Mouse (Mus musculus) CD4-positive helper T cell, adult 2 months (primary cell): ENCODE data around the gene Ccdc82.

Experiments
- DNase-seq: peaks from one replicate; pipeline ENCODE4 v3.0.0-alpha.2; 2012; ENCODE audit warnings: low read depth, missing footprints, low spot score

Gene Ccdc82

GRCm38 (mm10) chr9:13299190-13299589 is 52.4 kb downstream of the Ccdc82 start:
- peak; percentile 45 for DNase-seq

DNA sequence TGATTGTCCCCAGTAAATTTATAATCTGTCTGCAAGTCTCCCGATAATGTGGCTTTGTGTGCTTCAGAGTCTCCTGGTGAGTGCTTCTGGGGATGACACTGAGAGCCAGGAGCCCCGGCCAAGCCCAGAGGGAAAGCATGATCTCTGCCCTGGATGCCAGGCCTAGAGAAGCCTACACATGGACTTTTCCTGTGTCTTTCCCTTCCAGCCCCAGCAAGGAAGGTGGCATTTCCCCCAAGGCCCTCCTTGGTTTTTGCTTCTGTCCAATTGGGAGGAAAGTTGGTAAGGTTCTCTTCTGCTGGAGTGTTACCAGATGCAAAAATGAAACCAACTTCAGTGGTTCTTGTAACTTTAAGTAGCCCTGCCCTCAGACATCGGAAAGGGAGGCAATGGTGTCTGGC is 53.3 kb downstream of the Ccdc82 start:
- peak; percentile 54 for DNase-seq

GRCm38 (mm10) chr9:13300891-13301782 is 54.4 kb downstream of the Ccdc82 start:
- peak; percentile 56 for DNase-seq

DNA sequence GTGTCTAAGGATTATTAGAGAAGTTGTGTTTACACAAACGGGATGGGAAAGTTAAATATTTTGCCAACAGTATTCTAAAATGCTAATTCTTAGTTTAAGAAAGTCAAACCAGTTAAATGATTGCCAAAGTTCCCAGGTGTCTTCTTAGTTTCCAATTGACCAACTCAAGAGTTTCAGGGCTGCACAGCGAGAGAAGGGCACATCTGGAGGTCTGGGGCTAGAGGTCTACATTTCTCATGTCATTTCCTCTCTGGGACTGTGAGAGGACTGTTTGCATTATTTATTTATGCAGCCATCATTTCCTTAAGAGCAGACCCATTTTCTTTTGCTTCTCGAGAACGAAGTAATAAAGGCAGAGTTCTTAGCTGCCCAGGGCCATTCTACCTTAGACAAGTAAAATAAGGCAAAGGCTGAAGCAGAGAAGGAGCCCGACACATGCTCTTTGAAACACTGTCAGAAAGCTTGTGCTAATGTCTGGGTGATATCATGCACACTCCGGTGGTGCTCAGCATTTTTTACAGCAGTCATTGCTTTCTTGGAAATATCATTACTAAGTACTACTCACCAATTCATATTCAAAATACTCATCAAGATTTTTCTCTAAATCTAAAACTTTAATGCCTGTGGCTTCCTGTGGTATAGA is 55.5 kb downstream of the Ccdc82 start:
- DNase-seq = no peak

DNA sequence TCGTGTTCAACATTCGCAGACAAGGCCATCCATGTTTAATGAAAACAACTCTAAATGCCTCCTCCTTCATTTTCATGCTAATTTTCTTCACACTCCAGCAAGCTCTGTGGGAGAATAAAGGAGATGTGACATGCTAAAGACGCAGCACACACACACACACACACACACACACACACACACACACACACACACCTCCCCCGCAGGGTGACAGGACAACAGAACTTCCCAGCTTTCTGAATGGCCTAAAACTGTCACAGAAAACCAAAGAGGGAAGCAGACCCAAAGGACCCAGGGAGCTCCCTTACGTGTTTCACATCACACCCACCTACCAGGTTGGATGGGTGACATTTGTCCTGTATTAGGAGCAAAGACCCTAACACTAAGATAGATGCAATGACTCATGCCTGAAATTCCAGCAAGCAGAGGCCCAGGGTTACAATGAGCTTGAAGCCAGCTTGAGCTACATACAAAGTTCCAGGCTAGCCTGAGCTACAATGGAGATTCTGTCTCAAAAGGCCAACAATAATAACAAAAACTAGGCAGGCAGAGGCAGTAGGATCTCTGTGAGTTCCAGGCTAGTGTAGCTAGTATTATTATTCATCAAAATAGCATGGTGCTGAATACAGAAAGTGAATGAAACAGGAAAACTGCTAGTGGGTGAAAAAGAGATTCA is 56.5 kb downstream of the Ccdc82 start:
- no peak for DNase-seq

DNA sequence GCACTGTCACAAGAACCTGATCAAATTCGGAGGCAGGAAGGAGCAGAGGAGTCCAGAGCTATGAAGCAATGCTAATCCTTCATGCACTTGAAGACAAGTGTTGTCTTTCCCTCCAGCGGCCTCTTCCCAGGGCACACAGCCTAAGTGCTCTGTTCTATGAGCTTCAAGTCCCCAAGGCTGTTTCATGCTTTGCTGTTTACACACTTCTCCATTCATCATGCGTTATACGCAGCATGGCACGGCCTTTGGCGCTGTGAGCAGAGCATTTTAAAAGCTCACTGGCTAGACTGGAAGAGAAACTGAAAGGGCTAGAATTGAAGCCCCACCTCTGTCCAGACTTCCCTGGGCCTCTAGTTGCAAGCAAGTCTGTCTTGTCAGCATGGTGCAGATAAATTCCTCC is 57.2 kb downstream of the Ccdc82 start:
- peak; percentile 33 for DNase-seq

DNA sequence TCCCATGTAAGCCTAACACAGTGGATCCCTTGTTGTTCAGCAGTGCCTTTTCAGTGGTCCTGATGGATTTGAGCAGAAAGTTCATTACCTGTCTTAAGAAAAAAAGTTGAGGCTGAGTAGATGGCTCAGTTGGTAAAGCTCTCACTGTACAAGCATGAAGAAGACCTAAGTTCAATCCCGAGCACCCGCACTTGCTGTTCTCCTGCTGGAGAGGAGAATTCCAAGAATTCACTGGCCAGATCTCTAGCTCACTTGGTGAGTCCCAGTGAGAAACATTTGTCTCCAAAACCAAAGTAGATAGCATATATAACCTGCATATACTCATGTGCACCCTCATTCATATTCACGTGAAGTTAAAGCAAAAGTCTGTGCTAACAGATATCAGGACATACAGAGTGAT is 59.7 kb downstream of the Ccdc82 start:
- no peak for DNase-seq

- DNase-seq = no peak
Measured at GRCm38 (mm10) chr9:13307226-13307625, 60.5 kb downstream of the Ccdc82 start.

GRCm38 (mm10) chr9:13308718-13309117 is 62.0 kb downstream of the Ccdc82 start:
- DNase-seq = no peak

- DNase-seq = no peak
Measured at GRCm38 (mm10) chr9:13309807-13310206, 63.1 kb downstream of the Ccdc82 start.

- no peak for DNase-seq
Measured at GRCm38 (mm10) chr9:13310236-13310635, 63.5 kb downstream of the Ccdc82 start.

GRCm38 (mm10) chr9:13311094-13311493 is 64.3 kb downstream of the Ccdc82 start:
- DNase-seq = no peak

- DNase-seq = no peak
Measured at GRCm38 (mm10) chr9:13313923-13314322, 67.2 kb downstream of the Ccdc82 start.

- no peak for DNase-seq
Measured at GRCm38 (mm10) chr9:13314577-13315004, 67.8 kb downstream of the Ccdc82 start.

DNA sequence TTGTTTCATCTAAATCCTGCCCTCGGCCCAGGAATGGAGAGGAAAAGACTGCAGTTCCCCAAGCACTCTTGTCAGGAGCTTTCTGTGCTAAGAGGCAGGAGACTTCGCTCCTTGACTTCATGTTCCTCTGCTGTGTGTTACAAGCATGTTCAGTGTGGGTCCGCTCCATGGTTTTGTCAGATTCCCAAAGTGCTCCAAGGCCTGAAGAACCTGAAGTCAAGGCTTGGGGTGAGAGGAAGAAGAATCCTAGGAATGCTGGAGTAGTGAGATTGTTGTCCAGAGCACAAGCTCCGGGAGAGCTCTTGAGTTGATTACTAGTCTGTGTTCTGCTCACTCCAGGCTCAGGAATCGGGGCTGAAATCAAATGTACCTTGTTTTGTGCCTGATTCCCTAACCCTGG is 68.6 kb downstream of the Ccdc82 start:
- no peak for DNase-seq

DNA sequence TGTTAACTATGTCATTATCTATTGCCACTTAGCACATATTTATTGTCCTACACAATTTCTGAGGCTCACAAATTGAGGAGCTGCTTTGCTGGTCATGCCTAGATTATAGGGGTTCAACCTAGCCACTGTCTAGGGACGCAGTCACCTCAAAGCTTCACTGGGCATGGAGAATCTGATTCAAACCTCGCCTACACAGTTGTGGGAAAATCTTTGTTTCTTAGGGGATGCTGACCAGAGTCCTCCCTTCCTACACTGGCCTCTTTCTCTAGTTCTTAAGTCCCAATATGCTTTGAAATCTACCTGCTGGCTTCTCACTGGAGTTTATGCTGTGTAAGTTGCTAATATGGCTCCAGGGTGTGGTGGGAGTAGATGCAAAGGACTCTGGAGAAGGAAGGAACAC is 72.8 kb downstream of the Ccdc82 start:
- no peak for DNase-seq

- peak; percentile 63 for DNase-seq
Measured at GRCm38 (mm10) chr9:13320800-13321364, 74.1 kb downstream of the Ccdc82 start.

- DNase-seq = peak; percentile 63
Measured at GRCm38 (mm10) chr9:13323074-13323473, 76.3 kb downstream of the Ccdc82 start.

- peak; percentile 65 for DNase-seq
Measured at GRCm38 (mm10) chr9:13323612-13324011, 76.9 kb downstream of the Ccdc82 start.
